Mouse (Mus musculus) heart, adult 18-20 months (tissue): Measurements from ENCODE around the gene Erbb4. TPM values are rescaled to one million over a fixed set of nuclear protein-coding genes. Genes with fewer than 3 reads are reported as not detected.
A peak's percentile ranks its signal among the peaks of the same experiment; 100 is the strongest.

Experiments used
- DNase-seq, 2 experiments: peaks; one replicate each; pipeline ENCODE4 v3.0.0; 2021 to 2022; ENCODE audit warnings: mixed read lengths in 1 of 2
- total RNA-seq, 2 experiments: library from RNA; stranded (reverse); gene quantifications; 2 replicates each; pipeline ENCODE4 v1.2.3; 2021

The Erbb4 gene
- total RNA-seq, 2 experiments from 2014 or later = 11.4 to 12.4 TPM

DNA sequence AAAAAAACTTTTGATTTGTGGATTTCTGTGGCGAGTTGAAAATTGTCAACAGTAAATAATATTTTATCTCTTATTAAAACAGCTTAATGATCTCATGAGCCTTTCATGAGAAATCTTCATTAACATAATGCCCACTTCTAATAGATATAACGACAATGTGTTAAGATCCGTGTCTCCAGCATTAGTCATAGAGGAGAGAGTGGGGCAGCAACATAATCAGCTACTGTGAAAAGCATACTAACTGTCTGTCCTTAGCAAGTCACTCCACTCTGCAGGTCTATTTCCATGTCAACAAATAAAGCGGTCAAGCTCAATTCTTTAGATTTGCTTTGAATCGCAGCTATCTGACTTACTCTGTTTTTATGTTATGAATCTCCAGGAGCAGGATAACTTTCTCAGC lies 80.0 kb downstream of the Erbb4 start:
- DNase-seq = no peak

DNA sequence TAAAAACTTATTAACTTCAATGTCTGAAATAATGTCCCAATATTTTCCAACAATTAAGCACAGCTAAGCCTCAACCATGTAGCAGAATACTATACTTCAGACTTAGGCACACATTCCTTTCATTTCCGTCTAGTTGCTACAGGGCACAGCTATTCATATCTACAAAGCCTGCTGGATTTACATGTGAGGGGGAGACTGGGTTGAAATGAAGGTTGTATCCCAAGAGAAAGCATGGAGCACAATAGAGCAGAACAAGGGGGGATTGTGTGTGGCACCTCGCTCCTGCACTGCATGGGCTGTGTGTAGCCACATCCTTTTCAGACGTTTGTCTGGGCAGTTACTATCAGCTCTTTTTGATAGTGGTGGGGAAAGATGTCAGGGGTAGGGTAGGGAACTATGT lies 83.0 kb downstream of the Erbb4 start:
- DNase-seq = no peak

DNA sequence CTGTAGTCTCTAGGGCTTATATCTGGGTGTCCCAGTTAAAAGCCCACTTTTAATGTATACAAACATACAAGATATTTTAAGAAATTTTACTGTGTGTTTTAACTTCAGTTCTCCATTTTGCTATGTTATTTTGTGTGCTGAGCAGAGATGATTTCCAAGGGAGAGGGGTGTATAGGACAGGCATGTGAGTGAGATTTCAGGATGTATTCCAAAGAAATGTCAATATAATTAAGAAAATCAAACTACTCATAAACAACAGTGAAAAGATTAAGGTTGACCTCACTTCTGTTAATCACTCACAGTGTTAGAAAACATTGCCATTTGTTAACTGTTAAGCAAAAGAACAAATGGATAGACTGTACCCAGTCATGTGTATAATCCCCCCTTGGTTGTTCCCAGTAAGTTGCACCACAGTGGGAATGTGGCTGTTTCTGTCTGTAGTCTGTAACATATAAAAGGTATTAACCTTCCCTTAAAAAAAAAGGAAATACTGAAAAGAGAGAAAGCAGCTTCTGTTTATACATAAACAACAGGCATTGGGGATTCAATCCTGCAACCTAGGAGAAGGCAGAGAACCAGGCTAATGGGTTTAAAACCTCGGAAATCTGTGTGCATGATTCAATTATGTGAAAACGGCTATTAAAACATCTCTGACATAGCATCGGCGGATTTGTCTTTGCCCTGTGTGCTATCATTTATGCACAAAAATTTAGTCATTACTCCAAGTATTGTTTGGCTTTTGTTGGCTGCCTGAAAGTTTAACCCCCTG lies 84.5 kb downstream of the Erbb4 start:
- DNase-seq = no peak

DNA sequence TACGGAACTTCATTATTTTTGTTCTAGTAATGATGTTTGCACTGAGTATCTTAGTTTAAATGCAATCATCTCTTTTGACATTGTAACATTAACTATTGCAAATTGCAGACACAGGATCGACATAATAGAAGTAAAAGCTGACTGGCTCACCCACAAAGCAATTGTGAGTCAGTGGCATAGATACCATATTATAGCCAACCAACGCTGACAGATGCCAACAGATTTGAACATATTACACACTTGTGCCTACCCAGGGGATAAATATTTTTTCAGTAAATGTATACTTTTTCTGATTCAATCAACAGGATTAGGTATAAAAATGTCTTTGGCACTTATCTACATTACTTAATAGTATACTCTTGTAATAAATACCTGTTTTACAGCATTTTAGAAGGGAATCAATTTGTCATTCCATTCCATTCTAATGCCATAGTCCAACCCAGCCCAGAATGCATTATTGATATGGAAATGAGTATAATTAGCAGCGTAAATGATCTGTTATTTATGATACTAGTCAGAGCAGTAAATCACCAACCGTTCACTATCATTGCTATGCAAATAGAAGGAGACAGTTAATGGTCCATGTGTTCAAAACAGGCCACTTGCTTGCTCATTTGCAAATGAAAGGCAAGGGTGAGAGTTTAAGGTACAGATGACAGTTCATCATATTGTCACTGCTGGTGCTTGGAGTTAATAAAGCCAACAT lies 97.9 kb downstream of the Erbb4 start:
- no peak for DNase-seq

DNA sequence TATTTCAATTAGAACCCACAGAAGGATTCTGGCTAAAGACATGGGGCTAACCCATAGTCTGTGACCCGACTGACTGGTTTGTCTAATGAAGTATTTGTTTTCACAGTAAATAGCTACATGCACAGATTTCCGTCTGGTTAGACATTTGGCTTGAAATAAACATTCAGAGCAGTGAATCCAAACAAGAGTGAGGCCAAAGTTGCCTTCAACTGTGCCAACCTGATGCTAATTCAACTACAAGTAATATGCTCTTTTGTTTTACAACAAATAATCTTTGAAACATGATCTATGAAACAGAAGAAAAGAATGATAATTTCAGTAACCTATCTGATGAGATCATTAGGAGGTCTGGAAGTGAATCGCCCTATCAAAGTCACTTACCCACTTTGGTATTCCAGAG lies 106.5 kb downstream of the Erbb4 start:
- no peak for DNase-seq

DNA sequence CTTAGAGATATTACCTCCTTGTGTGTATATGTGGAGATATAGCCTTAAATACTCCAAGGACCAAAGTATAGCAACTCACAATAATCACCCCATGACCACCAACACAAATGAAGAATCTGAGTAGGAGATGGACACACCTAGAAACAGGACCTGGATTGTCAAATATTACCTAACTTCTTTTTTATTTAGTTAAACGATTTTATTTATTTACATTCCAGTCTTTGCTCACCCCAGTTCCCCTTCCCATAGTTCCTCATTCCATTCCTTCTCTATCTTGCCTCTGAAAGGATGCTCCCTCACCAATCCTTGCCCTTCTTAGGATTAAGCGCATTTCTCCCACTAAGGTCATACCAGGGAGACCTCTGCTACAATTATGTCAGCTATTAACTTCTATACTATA lies 128.6 kb downstream of the Erbb4 start:
- no peak for DNase-seq

DNA sequence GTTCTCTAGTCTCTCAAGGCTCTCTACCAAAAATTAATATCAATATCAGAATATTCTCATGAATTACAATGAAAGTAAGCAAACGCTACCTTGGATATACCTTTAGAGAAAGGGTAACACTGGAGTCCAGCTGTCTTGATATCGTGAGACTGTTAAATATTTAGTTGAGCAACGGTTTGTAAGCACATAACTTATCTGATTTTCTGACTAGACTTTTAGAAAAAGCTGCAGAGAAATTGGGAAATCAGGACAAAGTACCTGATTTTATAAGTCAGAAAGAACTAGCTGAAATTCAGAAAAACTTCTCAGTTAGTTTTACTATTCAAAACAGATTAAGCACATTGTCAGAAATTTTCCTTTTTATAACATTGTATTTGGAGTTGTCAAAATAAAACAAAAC lies 129.3 kb downstream of the Erbb4 start:
- no peak for DNase-seq

DNA sequence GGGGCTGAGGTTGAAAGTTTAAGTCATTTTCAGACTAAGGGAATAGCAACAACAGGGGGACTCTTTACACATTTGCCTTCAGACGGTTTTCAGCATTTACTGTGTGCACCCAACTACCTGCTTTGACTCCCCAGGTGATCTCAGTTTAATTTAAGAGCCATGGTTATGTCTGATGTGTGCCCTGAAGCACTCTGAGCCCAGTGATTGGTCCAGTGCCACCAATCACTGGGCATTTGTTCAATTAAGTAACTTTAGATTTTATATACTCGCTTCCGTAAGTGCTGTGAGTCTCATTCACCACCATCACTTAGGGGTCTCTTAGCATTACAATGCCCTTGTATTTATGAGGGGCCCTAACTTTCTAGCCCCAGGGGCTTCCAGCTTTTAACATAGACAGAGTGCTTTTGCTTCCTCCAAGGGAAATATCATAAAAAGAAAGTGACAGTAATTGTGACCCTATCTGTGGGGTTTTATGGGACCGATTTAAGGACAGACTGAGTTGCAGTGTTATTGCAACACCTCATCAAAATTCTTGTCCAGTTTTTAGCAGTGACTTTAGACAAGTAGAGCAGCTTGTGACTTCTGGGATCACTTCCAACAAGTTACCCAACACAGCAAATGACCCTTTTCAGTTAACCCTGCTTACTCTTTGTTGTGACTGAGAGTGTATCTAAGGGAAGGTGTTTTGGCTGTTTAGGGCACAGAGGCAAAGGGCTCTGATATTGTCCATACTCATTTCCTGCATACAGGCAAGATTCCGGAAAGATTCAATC lies 134.3 kb downstream of the Erbb4 start:
- peak; percentile 68 for DNase-seq

DNA sequence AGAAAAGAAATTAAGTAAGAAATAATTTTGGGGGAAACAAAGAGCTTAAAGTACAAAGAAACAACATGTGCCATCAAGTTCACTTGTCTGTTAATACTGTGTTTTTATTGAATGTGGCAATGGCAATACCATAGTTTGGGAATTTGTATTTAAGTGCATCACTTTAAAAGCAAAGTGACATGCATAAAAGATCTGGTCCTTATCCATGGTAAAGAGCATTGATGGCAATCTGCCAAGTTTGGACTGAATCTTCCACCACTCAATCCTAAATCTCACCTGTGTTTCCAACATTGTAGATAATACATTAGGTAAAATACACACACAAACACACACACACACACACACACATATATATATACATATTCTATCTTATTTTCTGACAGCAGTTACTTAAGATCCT lies 143.7 kb downstream of the Erbb4 start:
- no peak for DNase-seq

DNA sequence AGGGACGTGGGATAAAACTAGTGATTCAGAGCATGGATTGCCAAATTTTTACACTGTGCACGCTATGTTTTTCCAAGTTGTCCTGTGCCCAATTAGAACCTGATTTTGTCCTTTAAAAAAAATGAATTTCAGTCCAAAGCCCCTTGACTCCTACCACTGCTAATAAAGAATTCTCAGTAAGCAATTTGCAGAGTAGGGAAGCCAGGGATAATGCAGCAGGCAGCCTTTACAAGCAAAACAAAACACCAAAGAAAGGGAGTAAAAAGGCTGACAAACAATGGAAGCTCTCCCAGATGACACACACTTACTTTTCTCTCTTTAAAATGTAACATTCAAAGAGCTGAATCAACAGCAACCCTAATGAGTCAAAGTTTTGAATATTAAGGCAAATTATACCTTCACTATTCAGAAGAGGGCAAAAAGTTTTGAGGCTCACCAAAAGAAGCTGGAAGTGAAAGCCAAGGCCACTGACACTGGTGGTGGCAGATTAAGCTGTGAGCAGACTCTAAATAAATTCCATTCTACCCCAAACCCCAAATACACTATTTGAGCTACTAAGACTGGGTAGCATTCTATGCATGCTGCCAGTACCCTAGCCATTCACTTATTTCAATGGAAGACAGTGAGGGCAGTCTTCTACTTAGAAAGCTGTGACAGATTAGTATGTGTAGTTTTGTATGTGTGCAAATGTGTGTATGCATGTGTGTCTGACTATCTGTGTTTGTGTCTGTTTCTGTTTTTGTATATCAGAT lies 146.3 kb downstream of the Erbb4 start:
- no peak for DNase-seq

DNA sequence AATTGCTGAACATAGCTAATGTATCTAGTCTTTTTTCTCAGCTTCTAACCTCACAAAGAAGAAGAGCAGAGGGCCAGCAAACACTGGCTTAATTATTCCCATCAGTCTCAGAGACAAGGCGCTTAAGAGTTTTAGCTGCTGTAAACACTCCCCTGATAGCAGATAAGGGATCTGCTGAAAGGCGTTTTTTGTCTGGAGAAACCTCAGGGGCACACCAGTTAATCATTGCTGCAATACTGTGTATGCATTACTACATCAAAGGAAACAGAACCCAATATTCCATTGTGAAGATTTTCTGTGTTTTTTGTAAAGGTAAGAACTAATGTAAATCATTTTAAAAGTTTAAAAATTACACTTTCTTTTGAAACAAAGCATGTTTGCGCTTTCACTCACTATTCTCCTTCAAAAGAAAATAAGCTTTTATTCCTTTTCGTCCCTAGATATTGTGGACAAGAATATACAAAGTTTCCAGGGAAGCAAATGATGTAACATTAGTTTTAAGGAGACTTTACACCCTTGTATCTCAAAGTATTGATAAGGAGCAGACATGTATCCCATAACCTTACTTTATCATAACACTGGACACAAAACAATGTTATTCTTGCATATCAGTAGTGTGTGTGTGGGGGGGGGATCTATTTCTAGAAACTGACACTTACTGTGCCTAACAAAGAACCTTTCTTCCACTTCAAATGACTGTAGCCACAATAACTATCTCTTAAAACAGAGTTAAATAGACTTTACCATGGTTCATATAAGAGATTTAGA lies 150.9 kb downstream of the Erbb4 start:
- DNase-seq = no peak

DNA sequence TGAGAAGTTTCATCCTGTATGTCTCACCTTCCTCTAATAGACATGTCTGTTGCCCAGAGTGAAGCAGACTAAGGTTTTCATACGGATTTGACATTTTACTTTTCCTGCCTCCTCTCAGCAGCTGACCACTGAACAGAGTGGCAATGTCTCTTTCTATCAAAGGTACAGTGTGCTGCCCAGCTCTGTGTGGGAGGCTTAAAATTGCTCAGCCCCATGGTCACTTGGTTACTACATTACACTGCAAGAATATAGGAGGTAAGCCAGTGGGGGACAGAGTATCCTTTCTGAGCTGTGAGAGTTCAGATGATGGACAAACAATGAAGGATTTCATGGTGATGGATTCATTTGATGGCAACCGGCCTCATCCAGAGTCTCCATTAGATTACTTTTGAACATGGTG lies 152.4 kb downstream of the Erbb4 start:
- no peak for DNase-seq

DNA sequence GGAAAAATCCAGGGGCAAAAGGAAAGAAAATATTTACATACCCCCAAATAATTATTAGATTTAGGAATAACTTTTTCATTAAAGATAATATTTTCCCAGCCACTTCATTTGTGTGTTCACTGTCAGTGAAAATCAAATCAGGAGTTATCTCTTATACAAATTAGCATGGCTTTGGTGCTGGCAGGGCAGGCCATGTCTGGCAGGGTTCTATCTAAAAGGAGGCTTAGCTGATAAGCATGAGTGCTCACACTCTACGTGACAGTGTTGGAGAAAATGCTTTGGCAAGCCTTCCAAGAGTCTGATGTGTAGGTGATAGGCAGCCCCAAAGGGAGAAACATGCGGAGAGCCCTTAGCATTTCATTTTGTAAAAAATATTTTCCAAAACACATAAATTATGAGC lies 164.7 kb downstream of the Erbb4 start:
- peak in 1 of 2 experiments; percentile 31 for DNase-seq

DNA sequence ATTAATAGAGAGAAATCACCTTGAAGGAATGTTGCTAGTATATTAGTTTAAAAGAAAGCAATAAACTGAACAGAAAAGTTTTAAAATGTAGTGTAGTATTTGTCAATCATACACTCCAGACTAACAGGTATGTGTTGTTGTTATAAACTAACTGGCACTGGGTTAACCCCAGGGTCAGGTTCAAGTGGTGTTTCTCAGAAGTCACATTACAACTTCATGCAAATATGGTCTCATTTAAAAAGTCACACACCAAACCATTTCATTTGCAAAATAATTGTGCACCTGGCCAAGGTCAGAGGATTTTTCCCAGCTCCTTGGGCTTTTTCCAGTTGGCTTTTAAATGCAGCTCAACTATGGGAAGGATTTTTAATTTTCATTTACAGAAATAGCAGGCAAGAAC lies 173.1 kb downstream of the Erbb4 start:
- DNase-seq = no peak

DNA sequence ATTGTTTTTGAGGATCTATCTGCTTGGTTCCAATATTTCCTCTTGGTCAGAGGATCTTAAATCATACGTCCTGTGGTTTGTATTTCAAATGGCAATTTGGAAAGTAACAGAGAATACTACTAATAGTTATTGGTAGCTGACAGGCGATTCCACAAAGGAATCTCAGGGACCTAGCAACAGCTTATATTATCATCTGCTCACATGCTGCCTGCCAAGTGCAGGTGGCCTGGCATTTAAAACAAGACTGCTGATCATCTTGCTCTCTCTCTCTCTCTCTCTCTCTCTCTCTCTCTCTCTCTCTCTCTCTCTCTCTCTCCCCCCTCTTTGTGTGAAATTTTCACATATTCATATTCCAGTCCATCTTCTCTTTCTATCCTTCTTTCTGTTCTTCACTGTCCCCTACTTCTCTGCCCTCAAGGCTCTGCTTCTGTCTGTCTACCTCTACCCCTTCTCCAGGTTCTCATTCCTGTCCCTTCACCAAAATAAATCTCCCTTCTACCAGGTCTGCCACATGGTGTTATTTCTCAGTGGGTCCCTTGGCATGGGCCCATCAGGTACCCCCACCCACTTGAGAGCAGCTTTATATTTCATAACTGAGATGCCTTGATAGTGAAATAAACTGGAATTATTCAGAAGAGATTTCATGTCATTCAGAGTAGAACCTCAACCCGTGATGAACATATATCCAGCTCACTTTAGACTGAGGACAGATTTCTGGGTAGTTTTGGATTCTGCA lies 174.4 kb downstream of the Erbb4 start:
- DNase-seq = no peak

DNA sequence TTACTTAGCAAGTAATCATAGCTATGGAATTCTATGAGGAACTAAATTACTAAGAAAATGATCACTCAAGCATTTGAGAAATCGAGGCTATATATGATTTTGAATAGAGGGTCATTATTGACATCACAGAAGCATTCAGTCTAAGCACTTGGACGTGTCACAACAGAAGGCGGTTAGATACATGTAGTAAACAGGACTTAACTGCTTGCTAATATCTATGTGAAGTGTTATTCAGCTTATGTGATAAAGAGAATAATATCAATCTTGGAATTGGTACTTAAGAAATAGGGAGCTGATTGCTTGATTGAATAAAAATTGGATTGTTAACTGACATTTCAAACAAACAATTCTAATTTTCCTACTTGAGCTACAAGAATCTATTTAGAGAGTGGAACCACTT lies 190.0 kb downstream of the Erbb4 start:
- no peak for DNase-seq

DNA sequence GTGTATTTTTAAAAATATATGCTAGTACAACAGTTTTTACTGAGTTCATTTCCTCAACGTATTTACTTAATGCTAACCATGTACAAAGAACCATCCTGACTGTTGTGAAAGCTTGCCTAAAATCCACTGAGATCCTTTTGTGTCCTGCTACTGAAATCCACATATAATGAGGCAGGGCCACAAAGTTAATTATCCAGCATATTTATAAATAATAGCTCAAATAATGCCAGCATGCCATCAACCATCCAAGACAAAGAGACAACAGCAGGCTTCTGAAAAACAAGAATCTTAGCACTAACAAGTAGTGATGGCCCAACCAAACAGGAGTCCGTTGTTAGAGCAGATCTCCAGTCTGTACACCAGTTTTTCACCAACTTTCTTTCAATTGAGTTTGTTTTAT lies 215.8 kb downstream of the Erbb4 start:
- DNase-seq = no peak

DNA sequence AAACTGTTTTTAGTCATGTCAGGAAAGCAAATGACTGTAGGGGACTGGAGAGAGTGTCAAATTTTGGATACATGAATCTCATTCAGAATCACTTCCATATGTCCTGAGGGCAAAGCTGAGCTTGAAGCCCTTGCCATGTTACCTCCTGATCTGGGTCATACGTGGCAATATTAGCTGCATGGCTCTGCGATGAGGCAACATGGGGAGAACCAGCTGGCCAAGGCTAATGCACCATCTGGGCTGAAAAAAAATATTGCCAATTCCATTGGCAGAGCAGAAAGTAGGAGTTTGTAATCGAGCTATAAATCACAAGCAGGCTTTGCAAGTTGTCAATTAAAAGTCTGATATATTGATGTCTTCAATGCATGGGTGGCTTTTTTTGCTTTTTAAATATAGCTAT lies 221.0 kb downstream of the Erbb4 start:
- no peak for DNase-seq

DNA sequence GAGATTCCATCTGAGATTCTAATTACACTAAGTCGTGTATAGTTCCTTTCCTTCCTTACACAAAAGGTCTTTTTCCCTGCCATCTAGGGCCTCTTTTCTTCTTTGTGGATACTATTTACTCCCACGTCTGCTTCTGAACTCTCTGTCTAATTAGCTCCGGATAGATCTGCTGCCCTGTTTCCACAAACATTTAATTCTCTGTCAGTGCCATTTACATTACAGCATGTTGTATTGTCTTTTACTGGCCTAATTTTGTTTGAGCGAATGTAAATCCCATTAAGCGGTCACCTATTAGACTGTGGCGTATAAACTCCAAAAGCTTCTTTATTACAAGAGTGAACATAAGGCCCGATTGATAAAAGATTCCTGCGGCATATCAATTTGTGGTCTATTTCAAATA lies 232.9 kb downstream of the Erbb4 start:
- DNase-seq = no peak

DNA sequence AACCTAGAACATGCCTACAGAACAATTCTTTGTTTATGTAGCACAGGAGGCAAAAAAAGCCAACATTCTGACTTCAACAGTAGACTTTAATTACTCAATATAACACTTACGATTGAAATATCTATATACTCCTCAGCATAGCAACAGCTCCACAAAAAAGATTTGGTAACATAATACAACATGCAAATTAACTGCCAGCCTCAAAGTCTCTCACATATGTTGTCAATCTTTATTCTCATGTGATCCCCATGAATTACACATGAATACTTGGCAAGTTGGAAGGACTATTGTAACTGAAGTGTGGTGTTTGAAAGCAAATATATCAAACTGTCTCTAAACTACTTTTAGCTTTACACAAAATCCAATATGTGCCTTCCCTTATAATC lies 234.2 kb downstream of the Erbb4 start:
- no peak for DNase-seq
